Mouse (Mus musculus): ENCODE measurements around the gene Eef2.

GRCm38 (mm10) chr10:81204137-81204536 is 27.7 kb downstream of the Eef2 start:
- no peak for TF ChIP-seq CTCF (IDR thresholded peaks at IDR 0.05; ENCODE audit: insufficient read depth, low read length)
- TF ChIP-seq POLR2A (IDR thresholded peaks at IDR 0.05; ENCODE audit: borderline replicate concordance, extremely low read depth, low read depth, low read length): no peak

All from lung, adult 2 months (tissue).